Mouse (Mus musculus) liver, adult 2 months (tissue): ENCODE measurements around the gene Ctsd.

Source experiments
- CTCF ChIP-seq: fragments of 200-500 bp; IDR thresholded peaks from 2 replicates; pipeline ENCODE4 v1.5.1; 2011; ENCODE audit warnings: low read depth, low read length, control low read depth
- POLR2A ChIP-seq: fragments of 200-500 bp; IDR thresholded peaks from 2 replicates; pipeline ENCODE4 v1.6.1; 2011; ENCODE audit warnings: low read length, control low read depth; ENCODE audit not compliant: insufficient read depth; ENCODE audit errors: extremely low read depth

DNA sequence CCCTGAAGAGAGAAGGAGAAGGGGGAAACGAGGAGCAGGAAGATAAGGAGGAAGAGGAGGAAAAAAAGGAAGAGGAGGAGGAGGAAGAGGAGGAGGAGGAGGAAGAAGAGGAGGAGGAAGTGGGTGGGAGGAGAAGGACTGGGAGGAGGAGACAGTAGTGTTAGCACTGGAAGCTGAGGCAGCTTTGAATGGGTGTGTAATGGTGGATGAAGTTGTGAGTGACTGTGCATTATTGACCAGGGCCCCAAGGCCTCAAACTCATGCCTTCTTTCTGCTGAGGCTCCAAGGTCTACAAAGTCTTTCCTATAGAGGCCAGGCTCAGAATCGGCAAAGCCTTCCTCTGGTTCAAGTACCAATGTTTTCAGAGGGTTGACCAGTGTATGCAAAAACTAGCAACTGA lies 34.0 kb upstream of the Ctsd start:
- TF ChIP-seq CTCF (no peak), POLR2A (no peak)
